Mouse (Mus musculus) induced T-regulatory cell, adult 2 months (primary cell): ENCODE results near the gene Elmod3.

Source experiments
- DNase-seq: peaks from one replicate; pipeline ENCODE4 v3.0.0-alpha.2; 2012; ENCODE audit warnings: low read depth

Elmod3 gene

DNA sequence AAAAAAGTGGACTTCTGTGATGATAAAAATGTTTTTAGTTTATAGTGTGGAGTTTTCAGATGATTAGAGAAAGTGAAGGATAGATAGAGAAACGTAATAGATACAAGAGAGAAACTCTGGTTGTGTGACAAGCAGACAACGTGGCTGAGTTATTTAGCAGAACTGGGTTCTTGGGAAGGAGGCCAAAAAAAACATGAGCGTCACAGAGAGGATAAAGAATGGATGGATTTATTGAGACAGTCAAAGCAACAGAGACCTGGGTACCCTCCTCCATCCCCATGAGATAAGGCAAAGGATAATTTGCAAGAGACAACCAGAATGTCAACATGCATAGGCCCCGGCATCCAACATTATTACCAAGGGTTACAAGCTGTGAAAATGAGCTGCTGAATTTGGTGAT is 12.0 kb upstream of the Elmod3 start:
- no peak for DNase-seq

DNA sequence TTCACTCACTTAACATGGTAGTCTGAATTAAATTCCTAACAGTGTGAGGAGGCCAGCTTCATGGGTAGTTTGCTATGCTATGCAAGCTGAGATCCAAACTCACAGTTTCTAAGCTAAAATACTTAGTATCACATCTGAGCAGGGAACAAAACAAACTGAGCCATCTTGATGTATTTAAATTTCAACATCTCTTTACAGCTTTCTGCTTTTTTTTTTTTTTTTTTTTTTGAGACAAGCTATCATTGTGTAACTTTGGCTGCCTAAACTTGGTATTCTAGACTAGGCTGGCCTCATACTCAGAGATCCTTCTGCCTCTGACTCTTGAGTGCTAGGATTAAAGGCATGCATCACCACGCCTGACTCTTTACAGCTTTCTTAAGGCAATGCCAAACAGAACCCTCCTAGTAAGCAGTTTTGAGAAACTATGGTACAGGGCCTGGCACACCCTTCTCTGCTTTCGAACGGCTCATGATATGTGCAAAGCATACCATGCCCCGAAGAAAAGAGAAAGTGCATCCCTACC is 10.5 kb upstream of the Elmod3 start:
- DNase-seq, result no peak

DNA sequence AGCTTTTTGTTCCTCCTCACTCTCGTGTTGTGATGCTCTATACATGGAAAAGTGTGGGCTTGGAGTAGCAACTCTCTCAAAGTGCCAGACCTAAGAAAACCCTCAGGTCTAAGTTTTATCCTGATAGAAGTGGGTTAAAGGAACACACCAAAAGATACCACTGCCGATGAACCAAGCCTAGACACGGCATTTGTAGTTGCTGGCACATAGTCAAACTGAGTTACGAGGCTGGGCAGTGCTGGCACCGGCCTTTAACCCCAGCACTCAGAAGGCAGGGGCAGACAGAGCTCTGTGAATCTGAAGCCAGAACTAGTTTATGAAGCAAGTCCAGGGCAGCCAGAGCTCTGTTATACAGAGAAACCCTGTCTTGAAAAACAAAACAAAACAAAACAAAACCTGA is 9.5 kb upstream of the Elmod3 start:
- no peak for DNase-seq

DNA sequence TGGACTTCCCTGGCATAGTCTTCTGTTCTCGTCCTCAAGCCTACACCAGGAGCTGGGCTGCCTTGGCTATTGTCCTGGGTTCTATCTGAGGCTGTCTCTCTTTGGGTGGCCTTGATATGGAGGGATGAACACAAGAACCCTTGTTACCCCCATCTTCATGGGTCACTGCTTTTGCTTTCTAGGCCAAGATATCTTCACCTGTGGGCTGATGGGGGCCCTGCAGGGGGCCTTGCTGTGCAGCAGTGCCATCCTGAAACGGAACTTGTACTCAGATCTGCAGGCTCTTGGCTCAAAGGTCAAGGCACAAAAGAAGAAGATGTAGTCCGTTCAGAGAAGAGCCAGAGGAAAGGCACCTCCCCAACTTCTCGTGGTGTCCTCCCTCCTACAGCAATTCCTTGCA is 8.8 kb upstream of the Elmod3 start:
- DNase-seq, result no peak

DNA sequence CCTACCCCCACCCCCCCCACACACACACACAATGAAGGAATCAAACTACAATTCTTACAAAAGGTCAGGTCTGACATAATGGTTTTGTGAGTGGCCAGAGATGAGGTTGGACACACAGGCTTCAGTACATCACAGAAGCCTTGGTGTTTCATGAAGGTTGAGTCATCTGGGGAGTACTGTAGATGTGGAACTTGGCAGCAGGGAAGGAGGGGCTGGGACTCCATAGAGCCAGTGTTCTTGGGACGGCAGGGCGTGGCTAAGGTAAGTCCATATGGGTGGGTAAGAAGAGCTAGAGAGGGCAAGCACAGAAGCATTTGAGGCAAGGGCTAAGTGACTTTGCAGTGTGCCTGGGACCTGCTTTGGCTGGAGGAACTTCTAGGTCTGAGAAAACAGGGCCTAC is 5.9 kb upstream of the Elmod3 start:
- DNase-seq, result no peak

DNA sequence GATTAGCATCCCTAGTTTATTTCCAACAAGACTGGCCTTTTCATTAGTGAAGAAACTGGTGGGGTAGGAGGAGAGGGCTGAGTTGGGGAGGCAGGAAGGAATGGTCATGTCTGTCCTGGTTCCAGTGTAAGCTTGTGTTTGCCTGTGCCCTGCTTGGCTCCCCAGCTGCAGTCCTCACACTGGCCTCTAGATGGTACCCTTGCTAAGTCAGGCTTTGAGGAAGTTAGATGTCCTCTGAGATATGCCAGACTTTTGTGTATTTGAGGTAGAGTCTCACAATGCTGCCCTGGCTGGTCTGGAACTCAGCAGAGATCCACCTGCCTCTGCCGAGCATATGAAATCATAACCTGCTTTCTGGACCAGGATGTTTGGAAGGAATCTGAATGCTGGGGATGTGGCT is 3.5 kb upstream of the Elmod3 start:
- peak; percentile 90 for DNase-seq

DNA sequence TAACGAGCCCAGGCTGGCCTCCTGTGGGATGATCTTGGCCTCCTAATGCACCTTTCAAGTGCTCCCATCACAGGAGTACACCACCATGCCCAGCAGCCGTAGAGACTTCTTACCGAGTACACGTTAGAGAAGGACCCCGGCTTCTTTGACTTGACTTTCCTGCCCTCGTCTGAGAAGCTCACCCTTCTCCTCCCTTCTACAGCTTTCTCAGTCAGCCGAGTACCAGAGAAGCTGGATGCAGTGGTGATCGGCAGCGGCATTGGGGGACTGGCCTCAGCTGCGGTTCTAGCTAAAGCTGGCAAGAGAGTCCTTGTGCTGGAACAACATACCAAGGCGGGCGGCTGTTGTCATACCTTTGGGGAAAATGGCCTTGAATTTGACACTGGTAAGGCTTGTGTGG is 2.6 kb upstream of the Elmod3 start:
- no peak for DNase-seq

DNA sequence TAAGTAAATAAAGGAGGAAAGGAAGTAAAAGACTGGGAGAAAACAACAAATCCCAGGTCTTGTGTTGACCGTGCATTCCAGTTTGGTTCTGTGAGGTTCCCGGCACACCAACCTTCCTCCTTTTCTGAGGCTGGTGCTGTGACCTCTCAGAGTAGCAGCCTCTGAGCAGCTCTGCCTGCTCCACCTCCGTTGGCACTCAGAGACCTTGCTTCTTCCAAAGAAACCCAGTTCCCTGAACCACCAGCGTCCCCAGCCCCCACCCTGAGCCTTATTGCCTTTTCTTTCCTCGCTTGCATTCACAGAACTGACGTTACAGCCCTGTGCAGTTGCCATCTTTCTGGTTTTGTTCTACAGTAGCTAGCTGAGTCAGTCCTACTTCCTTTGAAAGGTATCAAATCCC is 2.0 kb upstream of the Elmod3 start:
- no peak for DNase-seq

DNA sequence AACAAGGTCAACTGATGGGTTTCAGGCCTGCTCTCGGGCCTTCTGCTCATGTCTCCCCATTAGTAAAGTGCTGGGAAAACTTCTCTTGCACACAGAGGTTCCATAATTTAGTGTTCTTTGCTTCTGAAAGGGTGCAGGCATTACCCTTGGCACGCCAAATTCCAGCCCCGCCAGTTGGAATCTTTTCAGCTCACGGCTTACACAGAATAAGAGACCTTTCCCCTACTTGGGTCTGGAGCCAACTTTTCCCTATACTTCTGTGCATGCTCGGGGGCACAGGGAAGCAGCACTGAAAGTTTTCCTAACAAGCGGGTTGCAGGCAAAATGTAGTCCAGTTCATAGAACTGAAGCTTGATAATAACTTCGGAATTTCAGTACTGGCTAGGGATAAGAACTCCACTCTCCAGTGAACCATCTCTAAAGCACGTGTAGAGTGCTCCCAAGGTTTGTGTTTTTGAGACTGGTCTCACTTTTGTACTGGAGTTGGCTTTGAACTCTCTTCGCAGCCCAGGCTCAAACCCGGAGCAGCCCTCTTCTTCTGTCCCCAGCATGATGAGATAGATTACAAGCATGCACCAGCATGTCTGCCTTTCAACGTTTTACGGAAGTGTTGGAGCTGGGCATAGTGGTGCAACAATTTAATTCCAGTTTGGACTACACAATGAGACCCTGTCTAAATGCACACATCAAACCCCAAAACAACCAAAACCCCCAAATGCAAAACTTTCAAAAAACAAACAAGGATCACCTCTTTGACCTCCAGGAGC is 761 bp upstream of the Elmod3 start:
- DNase-seq, result no peak

DNA sequence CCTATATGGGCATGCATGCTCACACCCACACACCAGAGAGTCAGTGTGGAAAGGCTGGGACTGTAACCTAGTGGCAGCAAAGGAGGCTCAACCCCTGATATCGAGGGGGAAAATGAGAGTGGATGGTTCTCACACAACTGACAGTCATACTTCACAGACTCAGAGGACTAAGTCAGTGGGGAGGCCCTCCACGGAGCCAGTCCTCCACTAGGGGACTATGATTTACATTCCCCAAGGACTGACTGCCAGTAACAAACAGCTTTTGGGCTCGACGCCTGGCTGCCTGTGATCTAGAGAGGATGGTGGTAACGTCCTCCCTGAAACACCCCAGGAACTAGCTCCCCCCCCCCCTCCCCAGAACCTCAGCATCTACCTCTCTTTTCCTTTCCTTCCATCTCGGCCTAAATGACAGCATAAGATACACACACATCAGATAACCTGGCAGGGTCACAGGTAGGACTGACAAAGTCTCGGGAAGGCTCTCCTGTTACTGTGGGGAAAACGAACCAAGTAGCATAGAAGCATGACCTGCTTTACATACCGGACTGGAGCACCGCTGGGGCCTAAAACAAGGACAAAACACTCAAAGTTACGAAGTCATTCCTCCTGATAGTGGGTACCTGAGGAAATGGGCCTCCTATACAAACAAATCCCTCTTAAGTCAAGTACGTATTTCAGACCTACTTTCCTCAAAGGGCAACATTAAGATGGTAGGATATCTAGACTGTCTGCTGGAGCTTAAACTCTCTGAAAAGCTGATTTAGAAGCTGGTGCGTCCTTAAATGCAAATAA is 934 bp downstream of the Elmod3 start:
- DNase-seq, result no peak

DNA sequence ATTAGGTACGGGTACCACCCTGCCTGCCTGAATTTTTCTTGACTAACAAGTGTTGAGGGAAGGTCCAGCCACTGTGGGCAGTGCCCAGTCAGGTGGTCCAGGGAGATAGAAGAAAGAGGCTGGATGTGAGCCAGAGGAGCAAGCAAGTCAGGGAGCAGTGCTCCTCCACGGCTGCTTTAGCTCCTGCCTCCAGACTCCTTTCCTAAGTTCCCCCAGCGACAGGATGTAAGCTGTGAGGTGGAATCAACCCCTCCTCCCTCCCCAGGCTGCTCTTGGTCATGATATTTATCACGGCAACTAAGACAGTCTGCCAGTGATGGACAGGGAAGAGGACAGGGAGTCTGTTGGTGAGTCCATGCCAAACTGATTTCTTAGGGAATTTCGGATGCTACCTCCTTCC is 4.3 kb downstream of the Elmod3 start:
- DNase-seq, result no peak

DNA sequence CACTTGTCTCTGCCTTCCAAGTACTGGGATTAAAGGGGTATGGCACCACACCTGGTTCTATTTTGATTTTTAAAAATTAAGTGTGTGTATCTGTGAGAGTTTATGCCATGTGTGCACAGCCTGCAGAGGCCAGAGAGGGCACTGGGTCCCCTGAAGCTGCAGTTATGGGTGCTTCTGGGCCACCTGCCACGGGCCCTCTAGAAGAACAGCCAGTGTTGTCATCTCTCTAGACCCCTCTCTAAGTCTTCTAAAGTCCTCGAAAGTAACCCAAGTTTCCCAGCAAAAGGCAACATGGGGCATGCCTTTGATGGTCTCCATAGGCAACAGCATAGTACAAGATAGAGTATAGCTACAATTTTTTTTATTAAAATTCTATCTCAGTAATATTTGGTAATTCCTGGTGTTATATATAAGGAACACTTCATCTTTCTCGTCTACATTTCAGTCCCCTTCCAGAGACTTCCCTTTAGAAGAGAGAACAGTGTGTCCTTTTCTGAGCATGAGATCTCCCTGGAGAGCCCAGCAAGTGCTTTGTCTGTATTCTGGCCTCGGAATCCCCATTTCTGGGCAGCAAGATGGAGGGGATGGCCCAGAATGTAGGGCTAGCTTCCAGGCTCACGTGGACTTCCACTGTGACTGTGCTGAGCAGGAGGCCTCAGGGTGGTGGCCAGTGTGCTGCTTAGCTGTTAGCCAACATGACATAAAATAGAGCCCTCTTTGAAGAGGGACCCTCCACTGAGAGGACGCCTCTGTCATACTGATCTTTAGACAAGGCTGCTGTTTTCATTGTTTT is 5.0 kb downstream of the Elmod3 start:
- DNase-seq, result no peak

DNA sequence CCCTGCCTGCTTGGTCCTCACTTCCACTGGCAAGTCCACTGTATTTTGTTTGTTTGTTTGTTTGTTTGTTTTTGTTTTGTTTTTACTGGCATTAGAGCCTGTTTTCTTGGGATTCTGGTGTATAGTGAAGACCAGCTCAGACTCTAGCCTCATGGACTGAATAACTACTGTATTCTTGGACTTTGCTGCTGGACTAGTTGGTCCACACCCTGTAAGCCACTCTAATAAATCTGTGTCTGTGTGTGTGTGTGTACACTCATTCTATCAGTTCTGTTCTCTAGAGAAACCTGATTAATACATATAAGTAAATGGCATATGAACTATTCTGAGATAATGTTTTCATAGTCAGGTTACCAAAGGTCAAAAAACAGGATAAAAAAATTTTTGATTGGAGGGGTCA is 8.1 kb downstream of the Elmod3 start:
- no peak for DNase-seq

DNA sequence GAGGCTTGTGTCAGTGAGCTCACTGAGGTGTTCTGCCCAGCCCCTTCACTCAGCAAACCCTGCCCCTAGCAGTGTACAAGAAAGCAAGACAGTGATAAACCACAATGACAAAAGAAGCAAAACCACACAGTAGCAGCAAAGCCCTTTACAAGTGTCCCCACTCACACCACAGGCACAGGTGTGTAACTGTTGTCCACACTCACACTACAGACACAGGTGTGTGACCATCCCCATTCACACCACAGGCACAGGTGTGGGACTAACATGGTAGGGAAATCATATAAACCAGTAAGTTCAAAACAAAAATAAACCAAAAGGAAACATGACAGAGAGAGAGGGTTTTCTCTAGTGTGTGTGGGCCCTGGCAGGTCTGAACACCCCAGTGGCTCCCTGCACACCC is 9.9 kb downstream of the Elmod3 start:
- DNase-seq, result no peak

DNA sequence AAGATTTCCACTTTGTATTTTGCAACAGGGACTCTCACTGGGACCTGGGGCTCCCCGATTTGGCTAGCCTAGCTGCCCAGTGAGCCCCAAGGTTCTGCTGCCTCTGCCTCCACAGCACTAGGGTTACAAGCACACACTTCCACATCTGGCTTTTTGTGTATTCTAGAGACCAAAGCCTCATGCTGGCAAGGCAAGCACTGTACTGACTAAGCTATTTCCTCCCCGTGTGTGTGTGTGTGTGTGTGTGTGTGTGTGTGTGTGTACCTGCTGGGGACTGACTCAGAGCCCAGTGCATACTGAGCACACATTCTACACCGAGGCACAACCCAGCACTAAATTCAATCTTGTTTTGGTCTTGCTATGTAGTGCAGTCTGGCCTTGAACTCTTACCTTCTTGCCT is 11.5 kb downstream of the Elmod3 start:
- DNase-seq, result no peak

DNA sequence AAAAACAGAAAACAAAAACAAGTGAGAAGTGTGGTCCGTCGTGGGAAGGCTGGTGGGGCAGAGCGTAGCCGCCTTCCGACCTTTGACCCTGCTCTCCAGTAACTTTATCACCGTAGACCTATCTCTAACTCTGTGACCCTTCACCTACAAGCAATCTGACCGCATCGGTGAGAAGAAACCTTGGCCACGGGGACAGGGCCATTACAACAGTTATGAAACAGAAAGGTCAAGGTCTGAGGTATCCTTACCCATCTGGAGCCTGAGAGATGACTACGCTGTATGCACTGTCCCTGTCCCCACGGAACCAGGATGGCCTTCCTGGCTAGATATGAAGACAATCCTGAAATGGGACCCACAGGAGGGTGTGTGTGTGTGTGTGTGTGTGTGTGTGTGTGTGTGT is 14.1 kb downstream of the Elmod3 start:
- no peak for DNase-seq

DNA sequence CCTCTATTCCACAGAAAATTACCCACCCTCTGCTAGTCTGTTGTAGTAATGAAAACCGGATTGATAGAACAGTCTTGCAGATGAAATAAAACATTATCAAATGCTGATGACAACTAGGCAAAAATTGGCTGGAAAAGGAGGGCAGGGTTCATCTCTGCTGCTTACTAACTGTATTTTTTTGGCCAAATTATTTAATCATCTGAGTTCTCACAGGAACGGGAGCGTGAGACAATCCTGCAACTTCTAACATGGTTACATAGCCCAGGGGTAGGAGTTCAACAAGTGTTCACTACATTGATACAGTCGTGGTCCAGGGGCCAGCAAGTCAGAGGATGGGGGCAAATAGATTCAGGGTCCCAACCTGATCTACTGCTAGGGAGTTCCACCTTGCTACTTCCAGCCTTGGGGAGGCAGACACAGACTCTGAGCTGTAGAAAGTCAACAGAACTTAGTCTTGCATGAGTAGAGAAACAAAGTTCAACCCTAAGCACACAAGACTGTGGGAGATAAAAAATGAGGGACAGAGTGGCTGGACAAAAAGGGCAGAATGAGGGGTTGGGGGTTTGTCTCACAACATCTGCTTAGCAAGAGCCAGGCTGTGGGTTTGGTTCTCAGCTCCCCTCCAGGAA is 14.9 kb downstream of the Elmod3 start:
- DNase-seq, result no peak

DNA sequence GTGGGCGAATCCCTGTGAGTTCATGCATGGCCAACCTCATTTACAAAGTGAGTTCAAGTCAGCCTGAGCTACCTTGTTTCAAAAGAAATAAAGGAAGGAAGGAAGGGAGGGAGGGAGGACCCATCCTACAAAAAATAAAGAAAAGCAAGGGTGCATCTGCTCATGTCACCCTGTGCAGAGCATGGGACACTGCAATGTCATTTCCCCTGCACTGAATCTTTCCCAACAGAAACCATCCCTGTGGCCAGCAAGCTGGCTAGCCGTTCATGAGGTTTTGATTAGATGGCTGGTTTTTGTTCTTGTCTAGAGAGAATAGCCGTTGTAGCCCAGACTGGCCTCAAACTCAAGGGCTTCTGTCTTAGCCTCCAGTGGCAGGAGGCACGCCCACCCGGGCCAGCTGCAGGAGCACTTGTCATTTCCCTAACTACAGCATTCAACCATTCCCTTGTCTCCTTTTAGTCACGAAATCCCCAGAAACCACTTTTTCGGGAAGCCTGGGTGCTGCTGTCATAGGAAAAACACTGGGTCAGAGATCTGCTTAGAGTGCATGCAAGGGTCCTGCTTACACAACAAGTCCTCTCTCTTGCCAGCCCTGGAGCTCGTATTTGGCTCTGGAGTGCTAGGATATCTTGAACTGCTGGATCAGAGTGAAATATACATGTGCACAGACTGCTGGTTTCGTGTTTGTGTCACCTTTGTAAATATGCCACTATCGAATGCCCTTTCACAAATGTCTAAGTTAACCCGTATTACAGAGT is 16.4 kb downstream of the Elmod3 start:
- no peak for DNase-seq

DNA sequence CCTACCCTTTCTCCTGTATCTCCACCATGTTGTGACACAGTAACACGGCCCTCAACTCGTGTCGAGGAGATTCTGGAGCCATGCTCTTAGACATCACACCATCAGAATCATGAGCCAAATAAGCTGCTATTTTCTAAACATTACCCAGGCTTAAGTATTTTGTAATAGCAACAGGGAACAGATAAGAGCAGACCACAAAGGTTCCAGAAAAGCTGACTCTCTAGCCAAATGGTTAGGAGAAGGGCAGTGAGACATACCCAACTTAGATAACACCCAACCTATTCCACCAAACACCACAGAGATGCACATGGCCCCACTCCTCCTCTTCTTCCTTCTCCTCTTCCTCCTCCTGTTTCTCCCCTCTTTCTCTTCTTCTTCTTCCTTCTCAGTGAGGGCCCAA is 22.2 kb downstream of the Elmod3 start:
- no peak for DNase-seq

DNA sequence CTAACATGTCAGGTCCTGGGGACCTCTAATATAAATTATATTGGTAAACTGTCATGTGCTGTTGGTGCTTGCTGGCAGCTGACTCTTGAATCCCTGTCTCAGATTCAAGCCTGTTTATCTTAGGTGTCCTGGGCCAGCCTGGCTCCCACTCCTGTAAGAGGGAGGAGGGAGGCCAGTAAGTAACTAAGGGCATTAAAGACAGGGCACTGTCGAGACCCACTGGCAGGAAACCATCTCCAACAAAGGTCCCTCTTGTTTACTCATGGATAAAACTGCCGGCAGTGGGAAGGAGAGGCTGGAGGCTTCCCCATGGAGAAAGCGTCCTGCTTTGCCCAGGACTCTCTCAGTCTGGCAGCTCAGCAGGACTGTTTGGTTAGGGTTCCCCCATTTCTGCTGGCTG is 26.4 kb downstream of the Elmod3 start:
- DNase-seq, result no peak

DNA sequence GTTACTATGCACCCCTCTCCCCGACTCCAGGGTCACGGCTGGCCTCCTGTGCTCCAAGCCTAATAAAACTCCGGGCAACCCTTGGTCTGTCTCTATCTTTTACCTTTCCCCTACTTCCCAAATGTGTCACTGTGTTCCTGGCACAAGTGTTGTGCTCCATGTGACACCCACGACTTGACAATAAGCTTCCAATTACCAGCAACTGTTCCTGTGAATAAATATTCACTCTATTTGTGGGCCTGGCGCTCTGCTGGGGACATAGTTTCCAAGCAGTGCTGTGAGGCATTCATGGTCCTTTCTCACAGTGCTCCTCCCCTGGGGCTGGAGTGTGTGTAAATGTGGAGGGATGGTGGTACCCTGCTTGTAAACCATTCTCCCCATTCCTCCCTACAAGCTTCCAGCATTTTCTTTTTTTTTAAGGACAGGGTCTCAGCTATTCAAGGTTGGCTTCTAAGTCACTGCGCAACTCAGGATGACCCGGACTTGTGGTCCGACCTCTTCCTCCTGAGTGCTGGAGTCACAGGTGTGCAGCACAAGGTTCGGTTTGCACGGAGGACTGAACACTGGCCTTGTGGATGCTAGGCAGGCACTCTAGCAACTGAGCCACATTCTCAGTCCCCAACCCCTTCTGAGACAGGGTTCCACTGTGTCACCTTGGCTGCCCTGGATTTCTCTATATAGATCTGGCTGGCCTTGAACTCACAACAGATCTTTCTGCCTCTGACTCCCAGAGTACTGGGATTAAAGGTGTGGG is 27.4 kb downstream of the Elmod3 start:
- DNase-seq, result no peak
